Mouse (Mus musculus) adrenal gland, adult 10 weeks (tissue): ENCODE data around the gene 1700014D04Rik. TPM values are rescaled to one million over a fixed set of nuclear protein-coding genes. Genes with fewer than 3 reads are reported as not detected.

Source experiments
- polyA plus RNA-seq: library from polyadenylated mRNA; stranded (reverse); fragments of 350-450 nt; fragmentation: Illumina TruSeq; extraction: RNeasy Lipid Tissue Mini Kit (QIAGEN cat#74804); gene quantifications from one replicate; pipeline ENCODE4 v1.2.3, GENCODE M21; 2014; ENCODE audit warnings: low read depth, low replicate concordance

Gene 1700014D04Rik
- not detected for polyA plus RNA-seq

DNA sequence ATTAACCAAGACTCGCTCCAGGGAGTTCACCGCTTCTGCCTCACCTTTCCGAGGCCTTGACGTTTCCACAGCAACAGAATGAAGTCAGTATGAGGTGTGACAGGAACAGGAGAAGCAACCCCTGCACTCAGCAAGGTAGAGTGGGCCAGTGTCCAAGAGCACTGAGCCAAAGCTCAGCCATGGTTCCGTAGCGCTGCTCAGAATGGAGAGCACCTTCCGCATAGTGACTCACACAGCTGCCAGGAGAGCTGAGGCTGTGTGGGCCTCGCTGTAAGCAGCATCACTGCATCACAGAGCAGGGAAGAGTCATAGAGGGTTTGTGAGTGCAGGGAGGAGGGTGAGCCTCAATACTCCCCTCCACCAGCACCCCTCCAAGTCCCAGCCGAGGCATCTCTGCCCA, at the start of gene 1700014D04Rik:
Gene 1700014D04Rik, minus strand, starts transcription at position 42 of the 400 bp plus-strand sequence.

DNA sequence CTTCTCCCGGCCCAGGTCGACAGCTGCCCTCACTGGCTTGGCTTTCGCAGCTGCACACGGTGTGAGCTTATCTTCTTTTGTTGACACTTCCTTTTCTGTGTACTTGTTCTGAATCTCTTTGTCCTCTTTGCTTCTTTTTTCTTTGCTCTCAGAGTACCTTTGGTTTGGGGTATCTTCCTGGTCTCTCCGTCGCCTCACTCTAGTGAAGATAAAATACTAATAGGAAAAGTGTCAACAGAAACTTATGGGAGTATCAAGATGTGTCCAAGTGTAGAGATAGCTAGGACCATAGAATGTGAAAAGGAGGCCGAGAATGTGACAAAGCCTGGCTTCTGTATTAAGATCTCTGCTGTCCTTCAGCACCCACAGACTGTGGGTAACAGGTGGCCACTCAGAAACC, 35.6 kb upstream of the 1700014D04Rik start, which contains the start of gene Gm49354:
Gene Gm49354, minus strand, starts transcription at position 101 of the 400 bp plus-strand sequence.

DNA sequence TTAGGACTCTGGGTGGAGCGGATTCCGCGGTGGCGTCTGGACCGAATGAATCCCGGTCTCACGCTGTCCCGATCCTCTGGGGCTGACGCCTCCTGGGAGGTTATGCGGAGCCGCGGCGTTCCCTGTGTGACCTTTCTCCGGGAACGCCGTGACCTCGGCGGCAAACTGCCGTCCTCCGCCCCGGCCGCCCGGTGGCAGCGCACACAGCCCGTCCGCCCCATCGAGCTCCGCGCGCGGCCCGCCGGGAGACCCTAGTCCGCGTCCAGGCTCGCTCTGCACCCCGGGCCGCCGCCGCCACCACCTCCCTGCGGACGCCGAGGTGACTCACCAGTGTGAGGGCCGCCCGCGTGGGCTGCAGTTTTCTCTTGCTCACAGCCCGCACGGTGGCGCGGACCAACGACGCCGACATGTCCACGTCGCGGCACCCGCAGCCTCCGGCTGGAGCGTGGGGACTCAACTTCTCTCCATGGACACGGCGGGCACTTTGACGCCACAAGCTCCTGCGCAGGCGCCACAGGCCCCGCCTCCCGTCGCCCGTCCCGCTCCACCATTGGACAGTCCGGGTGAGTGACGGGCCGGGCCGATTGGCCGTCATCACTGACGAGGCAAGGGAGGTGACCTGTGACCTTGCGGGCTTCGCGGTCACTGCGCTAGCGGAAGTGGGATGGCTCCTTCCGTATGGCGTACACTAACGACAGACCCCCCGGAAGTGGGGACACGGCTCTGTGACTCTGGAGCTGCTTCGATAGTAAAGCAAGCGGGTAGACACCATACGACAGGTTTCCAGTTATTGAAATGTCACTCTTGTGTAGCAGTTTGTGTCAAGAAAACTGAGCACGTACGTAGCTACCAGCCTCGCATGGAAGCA, 23.0 kb upstream of the 1700014D04Rik start, which contains the start of gene Isca1:
Gene Isca1, minus strand, starts transcription at position 515 of the 868 bp plus-strand sequence.

GRCm38 (mm10) chr13:59731652-59732051, 14.9 kb downstream of the 1700014D04Rik start, which contains the start of gene Spata31d1d:
Spata31d1d (minus strand) TSS chr13:59731752.

GRCm38 (mm10) chr13:59711984-59712383, 34.6 kb downstream of the 1700014D04Rik start, which contains the start of gene Spata31d1b:
Spata31d1b (plus strand) TSS chr13:59712284.

GRCm38 (mm10) chr13:59710230-59710629, 36.3 kb downstream of the 1700014D04Rik start, which contains the start of gene Spata31d1a:
Spata31d1a (minus strand) TSS chr13:59710330.

GRCm38 (mm10) chr13:59694008-59694407, 52.5 kb downstream of the 1700014D04Rik start, which contains the start of gene 4921517D22Rik:
4921517D22Rik (minus strand) TSS chr13:59694108.

Other genes starting within 250 kb of the 1700014D04Rik start
- 53.8 TPM for gene Agtpbp1, start 161.5 kb downstream of the 1700014D04Rik start, polyA plus RNA-seq
- 151 TPM for gene Naa35, start 161.5 kb downstream of the 1700014D04Rik start, polyA plus RNA-seq
- 7.7 TPM for gene Golm1, start 70.9 kb downstream of the 1700014D04Rik start, polyA plus RNA-seq
- not detected for gene 4921517D22Rik, start 52.6 kb downstream of the 1700014D04Rik start, polyA plus RNA-seq
- not detected for gene Spata31d1a, start 36.4 kb downstream of the 1700014D04Rik start, polyA plus RNA-seq
- gene Spata31d1b, start 34.5 kb downstream of the 1700014D04Rik start, polyA plus RNA-seq = not detected
- not detected for gene Spata31d1d, start 15.0 kb downstream of the 1700014D04Rik start, polyA plus RNA-seq
- 121 TPM for gene Isca1, start 23.1 kb upstream of the 1700014D04Rik start, polyA plus RNA-seq
- not detected for gene Gm49354, start 35.5 kb upstream of the 1700014D04Rik start, polyA plus RNA-seq
- gene Tut7, start 76.4 kb upstream of the 1700014D04Rik start, polyA plus RNA-seq = 181 TPM